Mouse (Mus musculus) fibroblast of lung, adult 2 months (primary cell): ENCODE data around the gene Hist2h3b.
"Not testable (repeated sequence)": the region's sequence is repeated elsewhere in the genome, so short reads cannot be mapped to it uniquely, and the experiment has no call there.

Experiments used
- DNase-seq: peaks from one replicate; pipeline ENCODE4 v3.0.0-alpha.2; 2011; ENCODE audit warnings: low read depth

Hist2h3b gene

DNA sequence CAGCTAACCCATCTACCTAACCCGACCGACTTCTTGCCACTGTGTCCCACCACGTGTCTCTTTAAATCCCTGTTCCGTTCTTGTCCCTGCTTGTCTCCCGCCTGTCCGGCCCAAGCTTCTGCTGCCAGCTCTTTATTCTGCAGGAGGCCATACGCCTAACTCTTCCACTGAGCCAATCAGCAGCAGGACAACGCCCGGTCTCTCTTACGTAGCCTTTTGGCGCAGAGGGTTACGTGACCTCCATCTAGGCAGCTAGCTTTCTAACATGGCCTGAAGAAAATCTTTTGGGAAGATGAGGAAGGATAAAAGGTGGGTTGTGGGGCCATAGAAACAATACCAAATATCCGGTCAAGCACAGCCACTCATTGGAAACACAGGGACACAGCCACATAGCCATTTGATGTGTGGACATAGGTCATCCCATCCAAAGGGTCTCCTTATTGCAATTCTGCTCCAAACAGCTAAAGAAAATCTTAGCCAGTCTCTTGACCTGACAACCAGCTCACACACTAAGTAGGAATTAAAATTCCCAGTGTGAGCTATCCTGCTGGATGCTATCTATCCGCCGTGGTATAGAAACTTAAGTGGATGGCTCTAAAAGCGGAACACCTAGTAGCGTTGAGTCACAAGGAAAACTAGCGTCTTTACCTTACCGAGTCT is 6.1 kb upstream of the Hist2h3b start:
- DNase-seq = no peak

DNA sequence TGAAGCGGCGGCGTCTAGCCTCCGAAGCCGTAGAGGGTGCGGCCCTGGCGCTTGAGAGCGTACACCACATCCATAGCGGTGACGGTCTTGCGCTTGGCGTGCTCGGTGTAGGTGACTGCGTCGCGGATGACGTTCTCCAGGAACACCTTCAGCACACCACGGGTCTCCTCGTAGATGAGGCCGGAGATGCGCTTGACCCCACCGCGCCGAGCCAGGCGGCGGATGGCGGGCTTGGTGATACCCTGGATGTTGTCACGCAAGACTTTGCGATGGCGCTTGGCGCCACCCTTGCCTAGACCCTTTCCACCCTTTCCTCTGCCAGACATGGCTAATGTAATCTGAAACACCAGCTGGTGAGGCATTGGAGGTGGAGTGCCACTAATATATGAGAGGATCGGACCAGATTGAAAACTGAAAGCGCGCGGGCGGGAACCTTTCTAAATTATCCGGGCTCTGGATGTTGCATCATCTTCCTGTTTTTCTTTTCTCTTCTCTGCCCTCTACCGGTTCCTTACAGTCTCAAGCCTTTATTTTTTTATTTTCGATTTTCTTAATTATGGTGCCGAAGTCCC is 5.4 kb upstream of the Hist2h3b start, which contains the start of gene Hist2h4:
Hist2h4 (minus strand) TSS at position 333 of the 572 bp plus-strand sequence.
- peak; percentile 91 for DNase-seq

DNA sequence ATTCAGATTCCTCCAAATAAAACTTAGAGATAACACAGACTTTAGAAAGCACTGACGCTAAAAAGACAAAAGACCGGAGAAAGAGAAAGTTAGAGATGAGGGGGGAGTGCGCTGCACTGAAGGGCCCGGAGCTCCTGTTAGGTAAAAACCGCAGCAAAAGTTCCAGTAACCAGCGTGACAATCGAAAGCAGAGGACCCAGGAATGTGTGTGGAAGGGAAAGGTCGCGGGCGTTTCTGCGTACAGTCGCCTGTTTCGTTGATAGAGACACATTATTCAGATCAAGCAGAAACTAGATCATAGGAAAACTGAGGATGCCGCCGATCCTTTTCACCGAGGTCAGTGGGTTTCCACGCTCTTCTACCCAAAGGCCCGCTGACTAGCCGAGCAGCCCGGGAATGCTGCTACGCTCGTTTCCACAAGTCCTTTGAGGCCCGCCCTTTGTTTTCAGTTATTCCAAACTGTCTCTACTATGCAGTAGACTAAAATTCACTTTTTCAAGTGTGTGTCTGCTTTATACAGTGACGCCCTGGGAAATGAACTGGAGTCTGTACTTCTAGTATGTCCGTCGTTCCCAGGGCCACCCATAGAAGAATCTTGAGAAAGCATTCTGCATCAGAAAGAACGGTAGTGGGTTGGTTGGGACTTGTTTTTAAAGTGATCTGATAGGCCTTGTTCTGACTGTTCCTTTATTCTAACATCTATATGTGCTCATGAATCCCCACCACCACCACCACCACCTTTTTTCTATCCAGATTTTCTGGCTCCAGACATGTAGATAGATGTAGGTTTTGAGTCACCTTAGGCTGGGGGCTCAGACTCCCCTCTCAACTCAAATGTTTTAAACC is 4.7 kb upstream of the Hist2h3b start:
- DNase-seq = no peak

DNA sequence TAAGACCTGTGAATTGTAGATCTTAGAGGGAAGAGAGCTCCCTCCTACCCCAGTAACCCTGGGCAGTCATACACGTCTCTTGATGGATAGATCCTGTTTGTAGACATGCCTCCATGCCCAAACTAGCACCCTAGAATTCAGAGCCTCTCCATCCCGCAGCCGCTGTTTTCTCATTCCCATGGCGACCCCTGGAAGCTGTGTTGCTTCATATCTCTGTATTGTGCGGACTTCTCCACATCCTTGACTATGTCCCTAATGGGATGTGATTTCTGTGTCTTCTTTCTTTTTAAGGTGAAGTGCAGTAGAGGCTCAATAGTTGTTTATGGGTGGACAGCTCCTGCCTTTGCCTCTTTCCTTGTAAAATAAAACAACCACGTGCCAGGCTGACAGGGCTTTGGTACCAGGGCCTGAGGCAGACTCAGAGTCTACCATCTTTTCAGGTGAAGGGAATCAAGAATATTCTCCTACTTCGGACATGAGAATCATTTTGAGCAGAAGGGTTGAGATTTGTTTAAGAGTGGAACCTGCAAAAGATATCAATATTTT is 4.0 kb upstream of the Hist2h3b start:
- DNase-seq = no peak

DNA sequence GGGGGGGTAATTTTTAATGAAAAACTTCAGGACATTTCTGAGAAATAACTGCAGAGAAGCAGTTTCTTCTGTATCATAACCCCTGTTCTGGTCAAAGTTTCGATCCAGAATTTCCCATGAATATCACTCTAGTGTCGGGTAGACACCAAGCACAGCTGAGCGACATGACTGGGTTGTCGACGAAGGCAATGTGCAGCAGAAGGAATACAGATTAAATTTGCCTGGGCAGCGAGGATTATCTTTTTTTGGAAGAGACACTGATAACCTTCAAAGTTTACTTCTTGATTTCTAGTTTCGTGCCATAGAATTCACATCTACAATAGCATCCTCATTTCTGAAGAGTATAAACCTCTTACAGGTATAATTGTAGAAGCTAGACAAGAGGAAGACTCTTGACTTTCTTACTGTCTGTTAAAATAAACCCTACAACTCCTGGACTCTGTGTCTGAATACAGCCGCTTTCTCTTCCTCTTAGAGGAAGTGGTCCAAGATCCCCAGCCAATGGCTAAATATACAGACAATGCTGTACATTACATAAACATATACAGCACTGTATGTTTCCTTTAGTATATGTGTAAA is 2.2 kb upstream of the Hist2h3b start:
- DNase-seq = no peak

DNA sequence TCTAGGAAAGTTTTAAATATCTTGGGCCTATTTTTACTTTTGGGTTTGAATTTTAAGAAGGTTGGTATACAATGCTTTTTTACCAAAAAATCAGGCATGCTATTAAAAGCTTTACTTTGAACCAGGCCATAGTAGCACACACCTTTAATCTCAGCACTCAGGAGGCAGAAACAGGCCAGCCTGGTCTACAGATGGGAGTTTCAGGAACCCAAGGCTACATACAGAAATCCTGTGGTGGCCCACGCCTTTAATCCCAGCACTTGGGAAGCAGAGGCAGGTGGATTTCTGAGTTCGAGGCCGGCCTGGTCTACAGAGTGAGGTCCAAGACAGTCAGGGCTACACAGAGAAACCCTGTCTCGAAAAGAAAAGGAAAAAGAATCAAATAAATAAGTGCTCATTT is 913 bp upstream of the Hist2h3b start:
- no peak for DNase-seq

DNA sequence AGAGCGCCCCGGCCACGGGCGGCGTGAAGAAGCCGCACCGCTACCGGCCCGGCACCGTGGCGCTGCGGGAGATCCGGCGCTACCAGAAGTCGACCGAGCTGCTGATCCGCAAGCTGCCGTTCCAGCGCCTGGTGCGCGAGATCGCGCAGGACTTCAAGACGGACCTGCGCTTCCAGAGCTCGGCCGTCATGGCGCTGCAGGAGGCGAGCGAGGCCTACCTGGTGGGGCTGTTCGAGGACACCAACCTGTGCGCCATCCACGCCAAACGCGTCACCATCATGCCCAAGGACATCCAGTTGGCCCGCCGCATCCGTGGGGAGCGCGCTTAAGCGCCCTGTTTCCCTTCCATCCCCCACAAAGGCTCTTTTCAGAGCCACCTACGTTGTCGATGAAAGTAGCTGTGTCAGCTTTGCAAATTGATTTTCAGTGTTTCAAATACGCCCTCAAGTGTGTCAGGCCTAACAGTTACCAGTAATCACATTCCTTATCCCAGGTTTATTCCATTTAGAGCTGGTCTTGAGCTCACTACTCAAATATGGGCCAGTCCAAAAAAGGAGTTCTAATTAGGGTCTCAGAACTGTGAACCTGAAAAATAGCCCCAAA is 423 bp downstream of the Hist2h3b start:
- not testable (repeated sequence) for DNase-seq

DNA sequence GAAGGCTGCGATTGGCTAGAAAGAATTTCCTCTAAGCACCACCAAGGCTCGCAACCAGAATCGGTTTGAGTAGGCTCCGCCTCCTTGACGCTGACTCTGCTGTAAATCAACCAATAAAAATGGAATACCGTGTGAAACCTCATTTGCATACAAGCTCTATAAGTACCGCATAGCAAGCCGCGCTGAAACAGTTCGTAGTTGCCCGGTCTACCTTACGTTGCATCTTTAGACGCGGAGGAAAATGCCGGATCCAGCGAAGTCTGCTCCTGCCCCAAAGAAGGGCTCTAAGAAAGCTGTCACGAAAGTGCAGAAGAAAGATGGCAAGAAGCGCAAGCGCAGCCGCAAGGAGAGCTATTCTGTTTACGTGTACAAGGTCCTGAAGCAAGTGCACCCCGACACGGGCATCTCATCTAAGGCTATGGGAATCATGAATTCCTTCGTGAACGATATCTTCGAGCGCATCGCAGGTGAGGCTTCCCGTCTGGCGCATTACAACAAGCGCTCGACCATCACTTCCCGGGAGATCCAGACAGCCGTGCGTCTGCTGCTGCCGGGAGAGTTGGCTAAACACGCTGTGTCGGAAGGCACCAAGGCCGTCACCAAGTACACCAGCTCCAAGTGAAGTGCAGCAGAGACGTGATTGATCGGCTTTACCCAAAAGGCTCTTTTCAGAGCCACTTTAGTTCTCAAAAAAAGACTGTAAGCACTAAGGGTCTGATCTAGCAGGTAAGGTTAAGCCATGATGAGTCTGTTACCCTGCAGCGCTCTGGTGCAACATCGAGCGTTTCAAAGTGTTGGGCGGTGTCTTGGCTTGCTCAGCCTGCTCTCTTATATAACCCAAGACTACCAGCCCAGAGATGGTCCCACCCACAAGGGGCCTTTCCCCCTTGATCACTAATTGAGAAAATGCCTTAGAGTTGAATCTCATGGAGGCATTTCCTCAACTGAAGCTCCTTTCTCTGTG is 1.3 kb downstream of the Hist2h3b start, which contains the start of gene Hist2h2bb:
Hist2h2bb (plus strand) TSS at position 242 of the 964 bp plus-strand sequence.
- peak; percentile 94 for DNase-seq

DNA sequence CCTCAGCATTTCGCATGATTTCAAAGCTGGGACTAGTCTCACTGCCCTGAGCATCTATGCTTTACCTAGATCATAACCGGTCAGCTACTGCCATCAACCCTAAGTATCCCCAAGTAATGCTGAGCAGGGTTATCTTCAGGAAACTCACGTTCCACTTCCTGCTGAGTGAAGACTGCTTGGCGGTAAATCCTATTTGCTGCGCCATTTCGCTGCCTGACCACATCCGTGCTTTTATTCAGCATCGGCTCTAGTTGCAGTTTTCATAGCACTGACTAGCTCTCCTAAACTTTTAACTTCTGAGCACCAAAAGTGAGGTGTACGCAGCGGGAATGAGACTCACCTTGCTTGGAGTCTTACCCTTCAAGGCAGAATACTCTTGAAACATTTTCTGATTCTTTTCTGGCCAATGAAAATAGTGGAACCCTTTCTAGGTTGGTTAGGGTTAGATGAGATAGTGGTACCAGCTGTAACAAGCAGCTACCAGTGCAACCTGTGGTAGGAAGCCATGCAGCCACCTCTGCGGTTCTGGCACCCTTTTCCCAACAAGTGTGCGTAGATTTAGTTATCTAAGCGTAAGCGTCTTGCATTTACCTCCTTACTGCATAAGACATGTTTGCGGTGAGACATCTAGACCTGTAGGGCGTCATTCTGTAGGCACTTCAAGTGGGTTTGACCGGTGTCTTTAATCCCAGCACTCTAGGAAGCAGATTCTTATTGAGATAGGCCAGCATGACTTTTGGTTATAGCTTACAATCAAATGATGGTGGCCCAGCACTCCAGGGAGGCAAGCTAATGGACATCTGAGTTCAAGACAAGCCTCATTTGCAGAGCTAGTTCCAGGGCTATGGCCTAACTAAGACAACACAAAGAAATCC is 5.4 kb downstream of the Hist2h3b start:
- DNase-seq = no peak

DNA sequence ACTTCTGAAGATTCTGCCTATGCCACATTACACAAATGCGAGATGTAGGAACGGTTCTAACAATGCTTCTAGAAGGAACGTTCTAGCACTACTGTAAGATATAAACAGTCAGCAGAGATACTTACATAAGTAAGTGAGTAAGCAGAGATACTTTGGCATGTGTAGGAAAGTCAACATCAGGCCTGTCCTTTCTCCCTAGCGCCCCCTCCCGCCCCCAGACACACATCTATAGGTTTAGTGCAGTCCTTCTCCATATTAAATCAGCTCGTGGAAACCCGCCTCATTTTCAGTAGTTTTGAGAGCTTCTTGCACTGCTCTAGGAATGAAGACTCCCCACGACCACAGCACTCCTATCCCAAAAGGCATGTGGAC is 9.0 kb downstream of the Hist2h3b start:
- no peak for DNase-seq

DNA sequence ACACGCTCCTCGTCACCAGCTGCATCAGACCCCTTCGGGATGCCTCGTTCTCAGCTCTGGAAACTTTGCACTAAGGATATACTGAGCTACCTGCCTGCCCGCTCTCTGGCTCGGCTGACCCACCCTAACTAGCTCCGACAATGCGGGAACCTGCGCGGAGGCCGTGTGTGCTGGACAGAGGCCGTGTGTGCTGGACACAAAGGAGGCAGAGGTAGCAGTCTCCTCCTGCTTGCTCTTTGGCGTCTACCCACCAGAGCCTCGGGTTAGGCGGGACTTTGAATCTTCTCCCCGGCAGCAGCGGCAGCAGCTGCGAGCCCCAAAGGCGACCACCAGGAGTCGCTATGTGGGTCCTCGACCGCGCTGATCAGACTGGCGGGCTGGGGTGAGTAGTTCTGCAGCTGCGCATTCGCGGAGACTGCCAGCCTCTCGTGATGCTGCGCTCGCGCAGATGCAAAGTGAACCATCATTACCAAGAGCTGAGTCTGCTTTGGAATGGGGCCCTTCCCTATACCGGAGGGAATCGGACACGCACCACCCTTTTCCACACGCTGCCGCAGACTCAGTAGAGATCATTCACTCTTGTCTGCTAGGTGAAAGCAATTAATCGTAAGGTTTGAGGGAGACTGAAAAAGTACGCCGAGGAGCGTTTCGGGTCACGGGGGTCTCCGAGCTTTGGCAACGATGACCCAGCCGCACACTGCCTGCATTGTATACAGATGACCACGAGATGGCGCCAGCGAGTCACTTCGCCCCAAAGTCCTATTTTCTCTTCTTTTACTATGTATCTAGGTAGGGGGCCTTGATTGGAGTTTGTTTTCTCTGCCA is 9.6 kb downstream of the Hist2h3b start:
- DNase-seq = peak; percentile 90

DNA sequence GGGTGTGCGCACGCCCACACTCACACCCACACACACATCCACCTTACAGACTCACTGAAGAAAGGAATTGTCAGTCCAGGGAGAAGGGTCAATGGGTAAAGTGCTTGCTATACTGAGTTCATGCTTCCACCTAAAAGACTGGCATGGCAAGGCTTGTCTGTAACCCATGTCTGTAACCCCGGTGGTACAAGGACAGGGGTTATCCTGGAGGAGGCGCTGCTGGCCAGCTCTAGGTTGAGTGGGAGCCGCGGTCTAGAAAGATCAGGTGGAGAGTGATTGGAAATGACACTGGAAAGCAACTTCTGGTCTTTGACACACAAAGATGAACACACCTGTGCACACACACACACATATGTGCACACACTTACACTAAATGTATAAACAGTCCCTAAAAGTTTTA is 12.2 kb downstream of the Hist2h3b start:
- DNase-seq = no peak

DNA sequence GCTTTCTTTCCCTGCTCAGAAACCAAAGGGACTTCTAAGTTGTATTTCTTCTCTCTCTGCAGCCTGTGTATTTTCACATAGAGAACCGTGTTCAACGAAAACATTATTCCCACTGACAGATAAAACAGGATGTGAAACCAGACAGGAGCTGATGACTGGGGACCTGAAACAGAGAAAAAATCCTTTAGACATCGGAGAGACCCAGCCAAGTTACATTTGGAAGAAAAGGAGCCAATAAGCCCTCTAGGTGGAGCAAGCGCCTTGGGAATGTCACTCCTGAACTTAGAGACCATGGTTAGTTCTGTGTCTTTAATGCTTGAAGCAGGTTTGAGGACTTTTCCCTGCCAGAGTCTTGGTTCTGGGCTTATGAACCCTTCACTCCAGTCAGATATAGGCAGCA is 16.0 kb downstream of the Hist2h3b start:
- peak; percentile 28 for DNase-seq

DNA sequence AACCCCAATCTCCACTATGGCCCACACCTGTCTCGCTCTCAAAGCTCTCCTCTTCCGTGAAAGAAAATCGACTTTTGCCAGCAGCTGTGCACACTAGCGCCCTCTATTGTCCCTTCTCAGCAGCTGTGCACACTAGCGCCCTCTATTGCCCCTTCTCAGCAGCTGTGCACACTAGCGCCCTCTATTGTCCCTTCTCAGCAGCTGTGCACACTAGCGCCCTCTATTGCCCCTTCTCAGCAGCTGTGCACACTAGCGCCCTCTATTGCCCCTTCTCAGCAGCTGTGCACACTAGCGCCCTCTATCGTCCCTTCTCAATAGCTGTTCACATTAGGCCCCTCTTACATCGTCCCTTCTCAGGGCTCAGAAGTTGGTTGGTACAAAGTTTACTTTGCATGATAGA is 18.9 kb downstream of the Hist2h3b start:
- not testable (repeated sequence) for DNase-seq

DNA sequence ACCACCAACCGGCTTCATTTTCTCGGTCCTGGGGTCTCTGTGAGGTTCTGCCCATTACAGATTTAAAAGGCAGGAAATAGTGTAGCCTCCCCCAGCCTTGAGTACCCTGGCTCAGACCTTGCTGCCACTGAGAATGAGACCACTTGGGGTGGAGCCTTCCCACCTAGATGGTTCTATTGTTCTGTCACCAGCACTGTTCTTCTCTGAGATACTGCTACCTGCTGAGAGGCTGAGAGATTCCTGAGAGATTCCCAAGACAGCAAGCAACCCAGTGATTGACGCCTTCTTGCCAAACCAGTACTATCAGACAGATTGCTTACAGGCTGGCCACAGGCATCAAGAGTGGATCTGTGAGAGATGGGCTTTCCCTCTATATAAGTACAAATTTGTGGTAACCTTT is 20.7 kb downstream of the Hist2h3b start:
- no peak for DNase-seq

DNA sequence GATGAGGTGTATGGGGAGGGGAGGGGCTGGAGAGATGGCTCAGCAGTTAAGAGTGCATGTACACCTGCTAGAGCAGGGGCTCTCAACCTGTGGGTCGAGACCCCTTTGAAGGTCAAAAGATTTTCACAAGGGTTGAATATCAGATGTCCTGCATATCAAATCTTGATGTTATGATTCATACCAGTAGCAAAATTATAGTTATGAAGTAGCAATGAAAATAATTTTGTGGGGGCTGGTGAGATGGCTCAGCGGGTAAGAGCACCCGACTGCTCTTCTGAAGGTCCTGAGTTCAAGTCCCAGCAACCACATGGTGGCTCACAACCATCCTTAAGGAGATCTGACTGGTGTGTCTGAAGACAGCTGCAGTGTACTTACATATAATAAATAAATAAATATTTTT is 22.3 kb downstream of the Hist2h3b start:
- DNase-seq = not testable (repeated sequence)

DNA sequence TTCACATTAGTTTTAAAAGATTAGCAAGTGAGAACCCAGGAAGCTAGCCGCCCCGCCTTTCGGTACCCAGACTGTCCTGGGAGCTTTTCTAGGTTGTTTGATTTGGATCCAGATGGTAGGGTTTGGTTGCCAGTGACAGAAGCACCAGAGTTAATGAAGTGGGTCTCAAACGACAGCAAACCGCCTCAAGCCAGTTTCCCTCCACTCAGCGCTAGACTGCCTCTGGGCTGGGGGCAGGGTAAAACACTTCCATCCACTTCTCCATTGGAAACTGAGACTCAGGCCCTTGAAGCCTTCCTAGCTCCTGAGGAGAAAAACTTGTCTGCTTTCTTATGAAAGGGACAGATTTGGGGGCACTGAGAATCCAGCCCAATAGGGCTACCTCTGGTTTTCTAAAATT is 24.2 kb downstream of the Hist2h3b start:
- no peak for DNase-seq

DNA sequence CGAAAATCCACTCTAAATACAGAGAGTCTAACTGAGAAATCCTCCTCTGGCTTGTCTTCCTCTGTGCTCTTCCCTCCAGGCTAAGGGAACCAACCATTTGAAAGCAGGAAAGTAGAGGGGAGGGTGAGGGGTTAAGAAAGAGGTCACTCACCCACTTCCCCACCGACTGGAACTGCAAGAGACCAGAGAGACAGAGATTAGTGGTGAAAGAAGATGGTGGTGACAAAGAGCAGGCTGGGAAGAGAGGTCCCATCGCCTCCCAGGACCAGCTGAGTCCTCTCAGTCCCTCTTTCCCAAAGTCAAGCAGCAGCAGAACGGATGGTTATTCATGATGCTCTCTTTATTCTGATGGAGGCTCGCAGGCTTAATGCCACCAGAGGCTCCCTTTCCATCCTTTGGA is 24.9 kb downstream of the Hist2h3b start:
- DNase-seq = no peak

DNA sequence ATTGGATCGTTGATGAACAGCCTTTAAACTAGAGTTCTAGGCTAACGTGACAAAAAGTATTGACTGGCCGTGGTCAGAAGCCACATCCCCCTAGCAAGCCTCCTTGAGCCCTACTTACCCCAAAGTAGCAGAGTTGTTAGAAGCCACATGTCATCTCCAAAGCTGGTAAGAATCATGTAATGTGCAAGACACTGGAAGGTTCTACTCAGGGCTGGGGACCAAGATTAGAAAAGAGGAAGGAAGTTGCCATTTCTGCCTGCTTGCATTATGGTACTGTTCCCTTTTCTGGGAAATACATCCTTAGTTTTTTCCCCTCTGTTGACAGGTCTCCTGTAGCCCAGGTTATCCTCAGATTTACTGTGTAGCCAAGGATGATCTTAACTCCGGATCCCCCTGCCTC is 25.3 kb downstream of the Hist2h3b start, which contains the start of gene Fcgr1:
Fcgr1 (minus strand) TSS at position 183 of the 400 bp plus-strand sequence.
- no peak for DNase-seq
